Mouse (Mus musculus) heart, postnatal 10 days (tissue): Measurements from ENCODE around the gene Klhl41. TPM values are rescaled to one million over a fixed set of nuclear protein-coding genes. Genes with fewer than 3 reads are reported as not detected.

ENCODE experiments used
- total RNA-seq, 2 experiments: library from RNA; stranded (reverse); gene quantifications; 2 replicates each; pipeline ENCODE4 v1.2.3; 2021

Klhl41 gene
- total RNA-seq, 2 experiments from 2014 or later, result 70.3 to 76.3 TPM

Other genes starting within 250 kb of the Klhl41 start
- gene Lrp2, start 84.1 kb upstream of the Klhl41 start, total RNA-seq, result 1 to 10 TPM in 1 of 2 experiments, under 1 TPM in 1; 0.65 to 2.1 TPM
- gene Bbs5, start 22.9 kb upstream of the Klhl41 start, total RNA-seq, result 1 to 10 TPM; 5.6 to 5.7 TPM
- gene Fastkd1, start 43.4 kb downstream of the Klhl41 start, total RNA-seq, result 10 to 100 TPM; 31.4 to 34.6 TPM
- 10 to 100 TPM; 47.7 to 51.8 TPM for gene Ppig, start 52.4 kb downstream of the Klhl41 start, total RNA-seq
- under 1 TPM; 0.55 to 0.67 TPM for gene Ccdc173, start 119.5 kb downstream of the Klhl41 start, total RNA-seq
- gene Phospho2, start 119.5 kb downstream of the Klhl41 start, total RNA-seq, result 10 to 100 TPM; 16.4 to 16.9 TPM
- gene Klhl23, start 151.8 kb downstream of the Klhl41 start, total RNA-seq, result 10 to 100 TPM; 44.2 to 46.9 TPM
- gene Ssb, start 191.4 kb downstream of the Klhl41 start, total RNA-seq, result 100 to 1,000 TPM in 1 of 2 experiments, 10 to 100 TPM in 1; 84.7 to 102 TPM
- gene Mettl5, start 215.5 kb downstream of the Klhl41 start, total RNA-seq, result 10 to 100 TPM; 19.0 to 20.6 TPM
- gene Ubr3, start 227.1 kb downstream of the Klhl41 start, total RNA-seq, result 100 to 1,000 TPM; 105 to 111 TPM